Mouse (Mus musculus) cerebellum, adult 11-12 months (tissue): ENCODE measurements around the gene Fam221a.
"Not testable (repeated sequence)": the region's sequence is repeated elsewhere in the genome, so short reads cannot be mapped to it uniquely, and the experiment has no call there.

Source experiments
- DNase-seq: peaks from one replicate; pipeline ENCODE4 v3.0.0; 2022

The Fam221a gene

DNA sequence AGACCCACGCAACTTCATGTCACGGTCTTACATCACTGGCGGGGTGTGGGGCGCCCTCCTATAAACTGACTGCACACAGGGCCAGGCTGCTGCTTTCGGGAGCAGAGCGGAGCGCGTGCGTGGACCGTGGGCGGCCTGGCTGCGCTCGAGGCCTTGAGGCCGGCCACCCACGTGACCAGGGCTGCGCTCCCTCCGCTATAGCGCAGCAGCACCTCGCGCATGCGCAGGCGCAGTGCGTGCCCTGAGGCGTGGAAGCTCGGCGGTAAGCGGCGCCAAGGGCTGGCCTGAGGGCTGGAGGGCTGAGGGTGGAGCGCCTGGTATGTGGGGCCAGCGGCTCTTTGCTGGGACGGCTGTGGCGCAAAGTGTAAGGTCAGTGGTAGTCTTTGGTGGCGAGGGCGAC lies 27.8 kb downstream of the Fam221a start, which contains the start of gene Stk31:
Stk31 (plus strand) TSS at position 289 of the 400 bp plus-strand sequence.
- DNase-seq, result no peak

DNA sequence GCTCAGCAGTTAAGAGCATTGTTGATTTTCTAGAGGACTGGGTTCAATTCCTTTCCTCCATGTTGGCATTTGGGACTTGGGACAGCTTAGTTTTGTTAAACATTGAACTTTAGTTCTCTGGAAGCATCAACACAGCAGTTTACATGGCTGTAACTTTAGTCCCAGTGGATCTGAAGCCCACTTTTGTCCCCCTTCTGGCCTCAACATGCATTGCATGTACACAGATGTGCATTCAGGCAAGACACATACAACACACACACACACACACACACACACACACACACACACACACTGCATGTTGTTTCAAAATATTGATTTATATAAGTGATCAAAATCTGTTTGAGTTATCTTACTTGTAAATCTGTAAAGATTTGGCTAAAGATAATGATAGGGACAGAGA lies 29.9 kb downstream of the Fam221a start:
- no peak for DNase-seq

- DNase-seq, result no peak
Observed at GRCm38 (mm10) chr6:49398365-49398764, 30.8 kb downstream of the Fam221a start.

- no peak for DNase-seq
Observed at GRCm38 (mm10) chr6:49410830-49411229, 43.3 kb downstream of the Fam221a start.

GRCm38 (mm10) chr6:49412967-49413366 lies 45.4 kb downstream of the Fam221a start:
- DNase-seq, result not testable (repeated sequence)

DNA sequence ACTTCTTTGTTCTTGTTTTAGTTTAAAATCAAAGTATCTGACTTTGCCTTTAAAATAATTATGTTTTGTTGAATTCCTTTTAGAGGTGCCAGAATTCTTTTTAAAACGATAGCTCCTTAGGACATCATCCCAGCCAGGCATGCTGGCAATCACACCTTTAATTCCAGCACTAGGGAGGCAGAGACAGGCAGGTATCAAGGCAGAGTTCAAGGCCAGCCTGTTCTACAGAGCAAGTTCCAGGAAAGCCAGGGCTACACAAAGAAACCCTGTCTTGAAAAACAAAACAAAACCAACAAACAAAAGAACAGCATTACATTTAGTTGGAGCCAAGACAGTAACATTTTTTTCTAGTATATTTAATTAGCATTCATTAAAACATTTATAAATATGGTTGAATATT lies 48.4 kb downstream of the Fam221a start:
- no peak for DNase-seq

DNA sequence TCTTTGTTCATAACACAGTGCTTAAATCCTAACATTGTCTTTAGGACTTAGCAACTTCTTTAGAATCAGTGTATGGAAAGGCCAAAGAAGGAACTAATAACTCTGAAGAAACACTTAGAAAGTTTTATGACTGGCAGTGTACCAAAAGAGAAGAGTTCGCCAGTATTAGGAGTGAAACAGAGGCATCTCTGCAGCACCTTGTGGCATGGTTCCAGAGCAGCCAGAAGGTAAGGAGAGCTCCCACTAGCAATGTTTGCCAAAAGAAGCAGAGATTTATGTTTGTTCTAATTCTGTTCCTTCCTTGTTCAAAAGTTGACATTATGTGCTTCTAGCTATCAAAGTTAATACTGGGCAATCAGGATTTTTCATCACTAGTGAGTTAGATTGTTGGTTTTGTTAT lies 69.8 kb downstream of the Fam221a start:
- DNase-seq, result no peak
